Mouse (Mus musculus): ENCODE results near the gene Sec11a.

GRCm38 (mm10) chr7:80875727-80876126 lies 71.9 kb downstream of the Sec11a start:
- no peak for TF ChIP-seq CTCF (IDR thresholded peaks at IDR 0.05; ENCODE audit: low read depth)
- TF ChIP-seq EP300 (IDR thresholded peaks at IDR 0.05; ENCODE audit: low read depth) = no peak
